Comparison of ENCODE assay signal across 8 mouse cellular contexts in the genomic region with DNA sequence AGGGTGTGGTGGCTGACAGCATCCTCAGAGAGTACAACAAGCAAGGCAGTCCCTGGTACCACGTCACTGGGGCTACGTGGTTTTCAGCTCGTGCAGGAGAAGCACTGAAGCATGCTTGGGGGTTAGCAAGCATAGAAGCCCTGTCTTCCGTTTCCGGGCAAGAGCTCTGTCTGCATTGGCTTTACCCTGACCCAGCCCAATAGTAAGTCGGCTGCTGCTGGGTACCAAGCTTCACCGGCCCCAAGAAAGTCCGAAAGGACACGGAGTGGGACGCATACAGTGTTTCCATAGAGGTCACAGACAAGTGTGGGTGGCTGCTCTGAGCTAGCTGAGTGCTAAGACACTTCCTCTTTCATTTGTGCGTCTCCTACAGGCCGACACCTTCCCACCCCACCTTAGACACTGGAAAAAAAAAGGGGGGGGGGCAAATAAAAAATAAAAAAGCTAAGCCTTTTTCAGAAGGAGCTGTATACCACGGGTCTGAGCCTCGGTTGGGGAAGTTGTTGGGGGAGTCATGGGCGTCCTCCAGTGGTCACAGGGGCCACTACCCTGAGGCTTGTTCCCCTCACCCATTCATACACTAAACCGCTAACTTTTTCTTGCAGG. TPM values are rescaled to one million over a fixed set of nuclear protein-coding genes. Genes with fewer than 3 reads are reported as not detected.
DNase-seq lines count a peak whose midpoint lies in the region; ATAC-seq lines count a peak whose summit lies in the region.
"Had no signal": no experiment of that assay in that cellular context is flagged by ENCODE, and none has a peak within 500 bp of the region (broad histone marks: within the 10 kb centered on the region; RNA-seq: fewer than 3 reads in every experiment).

No protein-coding gene starts in this region.

- DNase-seq in A20 (ENCODE audit: low read depth, low spot score), result peak; percentile 97
- peak; percentile 91 for DNase-seq in CD4-positive, CD25-positive, alpha-beta regulatory T cell, adult 2 months (ENCODE audit: low read depth, low spot score)
- peak; percentile 92 for DNase-seq in naive thymus-derived CD4-positive, alpha-beta T cell, adult 2 months (ENCODE audit: low read depth)
- DNase-seq in urinary bladder, postnatal 36 days (ENCODE audit: low spot score in 2 of 2), result no peak
- no peak for DNase-seq in cerebellum, adult 11-12 months
- DNase-seq in c-Kit-positive CD71-positive TER-119-positive erythroid progenitor cells, embryonic 14.5 days (ENCODE audit: low spot score), result no peak
- DNase-seq: cerebellum, adult 8-10 months had no signal

- ATAC-seq in hematopoietic stem cell, adult 5-6 weeks (replicated peaks in 1 of 2; ENCODE audit: insufficient read depth in 1 of 2, low FRiP score in 2 of 2, low TSS enrichment in 1 of 2, low read depth in 1 of 2, poor library complexity in 2 of 2, severe bottlenecking in 2 of 2), result peak; percentile 82 to 85

RNA-seq across cellular contexts. Expression of gene Amz2, which starts 5.7 kb away (rescaled TPM):
- 71.4 and 80.7 TPM in 2 replicates for total RNA-seq in hematopoietic stem cell, adult 5-6 weeks (2017)

RNA-seq across cellular contexts. Expression of gene 9930022D16Rik, which starts 6.3 kb away (rescaled TPM):
- total RNA-seq in hematopoietic stem cell, adult 5-6 weeks (2017), result 0.10 and 0.19 TPM in 2 replicates

RNA-seq across cellular contexts. Expression of gene Arsg, which starts 53.1 kb away (rescaled TPM):
- total RNA-seq in hematopoietic stem cell, adult 5-6 weeks (2017), result 1.2 and 4.4 TPM in 2 replicates

RNA-seq across cellular contexts. Expression of gene Slc16a6, which starts 53.3 kb away (rescaled TPM):
- total RNA-seq in hematopoietic stem cell, adult 5-6 weeks (2017), result 9.4 and 10.8 TPM in 2 replicates

RNA-seq across cellular contexts. Expression of gene Gna13, which starts 57.4 kb away (rescaled TPM):
- 62.2 and 64.9 TPM in 2 replicates for total RNA-seq in hematopoietic stem cell, adult 5-6 weeks (2017)

Comparison
In these comparisons a context has a peak if more than half of its experiments do, and no peak if none do; other contexts are left out.
1. DNase-seq: peak in A20 (single experiment), CD4-positive, CD25-positive, alpha-beta regulatory T cell, adult 2 months (single experiment) and naive thymus-derived CD4-positive, alpha-beta T cell, adult 2 months (single experiment); none in urinary bladder, postnatal 36 days (0 of 2), cerebellum, adult 11-12 months (single experiment) and c-Kit-positive CD71-positive TER-119-positive erythroid progenitor cells, embryonic 14.5 days (single experiment).